19 mouse cellular contexts compared by ENCODE assay signal in genomic region chr17:23717003-23717402, GRCm38 (mm10). TPM values are rescaled to one million over a fixed set of nuclear protein-coding genes. Genes with fewer than 3 reads are reported as not detected.
"Had no signal": no experiment of that assay in that cellular context is flagged by ENCODE, and none has a peak within 500 bp of the region (broad histone marks: within the 10 kb centered on the region; RNA-seq: fewer than 3 reads in every experiment).

No protein-coding gene starts in this region.

- H3K9me3 ChIP-seq: liver, embryonic 13.5 days; liver, embryonic 15.5 days; megakaryocyte, embryonic 14.5 days; midbrain, embryonic 12.5 days; midbrain, embryonic 15.5 days; neural tube, embryonic 12.5 days; stomach, embryonic 15.5 days had no signal

- H3K4me2 ChIP-seq: liver, embryonic 11.5 days; liver, embryonic 13.5 days; liver, embryonic 15.5 days; midbrain, embryonic 12.5 days; midbrain, embryonic 15.5 days; neural tube, embryonic 12.5 days; stomach, embryonic 15.5 days had no signal

- DNase-seq: liver, embryonic 13.5 days; liver, postnatal 0 days; lung, postnatal 10 days; lung, postnatal 36 days; right cerebral cortex, postnatal 14 days; thymus, adult 2 months; thymus, postnatal 14 days; thymus, postnatal 36 days had no signal

- H3K27ac ChIP-seq: liver, embryonic 13.5 days; liver, embryonic 15.5 days; macrophage; midbrain, embryonic 12.5 days; midbrain, embryonic 15.5 days; neural tube, embryonic 12.5 days; stomach, embryonic 15.5 days; stomach, postnatal 0 days had no signal

- H3K4me1 ChIP-seq: liver, embryonic 15.5 days; midbrain, embryonic 12.5 days; midbrain, embryonic 15.5 days; neural tube, embryonic 12.5 days; stomach, embryonic 15.5 days had no signal

- H3K36me3 ChIP-seq: liver, embryonic 13.5 days; liver, embryonic 15.5 days; midbrain, embryonic 12.5 days; midbrain, embryonic 15.5 days; neural tube, embryonic 12.5 days; stomach, embryonic 15.5 days had no signal

- H3K4me3 ChIP-seq: liver, embryonic 13.5 days; liver, embryonic 15.5 days; megakaryocyte, embryonic 14.5 days; midbrain, embryonic 12.5 days; midbrain, embryonic 15.5 days; neural tube, embryonic 12.5 days; stomach, embryonic 15.5 days had no signal

- ATAC-seq: liver, postnatal 0 days; midbrain, embryonic 15.5 days had no signal

- H3K9ac ChIP-seq: liver, embryonic 13.5 days; liver, embryonic 15.5 days; liver, postnatal 0 days; midbrain, embryonic 12.5 days; midbrain, embryonic 15.5 days; neural tube, embryonic 12.5 days; stomach, embryonic 15.5 days had no signal

- H3K27me3 ChIP-seq: midbrain, embryonic 15.5 days; neural tube, embryonic 12.5 days; stomach, embryonic 15.5 days had no signal

RNA-seq across cellular contexts. Expression of gene 1520401A03Rik, which starts 5.6 kb away (rescaled TPM):
- polyA plus RNA-seq: liver, postnatal 0 days; macrophage; midbrain, postnatal 0 days; spleen, adult 2 months had no signal

RNA-seq across cellular contexts. Expression of gene Kremen2, which starts 28.6 kb away (rescaled TPM):
- polyA plus RNA-seq: liver, embryonic 15.5 days; liver, postnatal 0 days; macrophage had no signal

RNA-seq across cellular contexts. Expression of gene Cldn9, which starts 33.2 kb away (rescaled TPM):
- polyA plus RNA-seq: liver, embryonic 13.5 days; liver, embryonic 15.5 days; macrophage had no signal
